Mouse (Mus musculus): ENCODE measurements around the gene Tas2r121. TPM values are rescaled to one million over a fixed set of nuclear protein-coding genes. Genes with fewer than 3 reads are reported as not detected.
"Not testable (repeated sequence)": the region's sequence is repeated elsewhere in the genome, so short reads cannot be mapped to it uniquely, and the experiment has no call there.

Gene Tas2r121
- not detected in 2 replicates for polyA plus RNA-seq (2011; ENCODE audit: insufficient read depth, insufficient read length, low replicate concordance, missing spikeins)

DNA sequence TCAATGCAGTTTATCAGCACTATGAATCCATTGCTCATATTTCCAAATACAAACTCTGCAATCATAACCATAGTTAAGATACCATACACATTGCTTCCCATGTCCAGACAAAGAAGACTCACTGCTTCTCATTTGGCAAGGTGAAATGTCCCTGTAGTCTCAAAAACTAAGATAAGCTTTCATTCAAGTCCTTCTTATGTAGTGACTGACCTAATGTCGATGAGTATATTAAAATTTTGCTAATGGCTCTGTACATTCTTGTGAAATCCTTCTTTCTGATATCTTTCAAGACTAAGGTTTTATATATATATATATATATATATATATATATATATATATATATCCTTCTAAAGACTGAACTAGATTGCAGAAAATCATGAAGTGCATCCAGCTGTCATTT lies at the start of gene Tas2r121:
Tas2r121 (minus strand) TSS at position 101 of the 400 bp plus-strand sequence.
- Histone ChIP-seq H3K27ac (ENCODE audit: control insufficient read depth, insufficient read depth, low read depth, low read length, poor library complexity) (no peak within 1 kb of the TSS), H3K4me3 (replicated peaks; ENCODE audit: control insufficient read depth, low read depth, low read length) (no peak within 1 kb of the TSS), H3K4me1 (ENCODE audit: control insufficient read depth, insufficient read depth, low read length) (no peaks in the 10 kb centered on the region)
- TF ChIP-seq POLR2A (IDR thresholded peaks at IDR 0.05; ENCODE audit: borderline replicate concordance, control insufficient read depth, low read depth, low read length) = no peak
- no peak for TF ChIP-seq CTCF (IDR thresholded peaks at IDR 0.05; ENCODE audit: control insufficient read depth, insufficient read depth, low read length)
- WGBS = 47% methylated on average over 1 of the region's 1 CpGs

GRCm38 (mm10) chr6:132750206-132750605 lies 49.4 kb upstream of the Tas2r121 start:
- no peak for TF ChIP-seq CTCF (IDR thresholded peaks at IDR 0.05; ENCODE audit: control insufficient read depth, insufficient read depth, low read length)
- no peak for TF ChIP-seq POLR2A (IDR thresholded peaks at IDR 0.05; ENCODE audit: borderline replicate concordance, control insufficient read depth, low read depth, low read length)
- WGBS = 70% methylated on average over 2 of the region's 2 CpGs
- no peak overlapping the region for H3K4me3 ChIP-seq (replicated peaks; ENCODE audit: control insufficient read depth, low read depth, low read length)
- no peak overlapping the region for H3K27ac ChIP-seq (ENCODE audit: control insufficient read depth, insufficient read depth, low read depth, low read length, poor library complexity)
- H3K4me1 ChIP-seq (ENCODE audit: control insufficient read depth, insufficient read depth, low read length) = no peaks in the 10 kb centered on the region

GRCm38 (mm10) chr6:132737935-132738334 lies 37.1 kb upstream of the Tas2r121 start, which contains the start of gene Tas2r115:
Gene Tas2r115, minus strand, starts transcription at chr6:132738035.
- TF ChIP-seq CTCF (IDR thresholded peaks at IDR 0.05; ENCODE audit: control insufficient read depth, insufficient read depth, low read length) (no peak), POLR2A (IDR thresholded peaks at IDR 0.05; ENCODE audit: borderline replicate concordance, control insufficient read depth, low read depth, low read length) (no peak)
- 60% methylated on average over 2 of the region's 2 CpGs for WGBS
- Histone ChIP-seq H3K4me1 (ENCODE audit: control insufficient read depth, insufficient read depth, low read length) (no peaks in the 10 kb centered on the region), H3K4me3 (replicated peaks; ENCODE audit: control insufficient read depth, low read depth, low read length) (no peak within 1 kb of the TSS), H3K27ac (ENCODE audit: control insufficient read depth, insufficient read depth, low read depth, low read length, poor library complexity) (no peak within 1 kb of the TSS)

DNA sequence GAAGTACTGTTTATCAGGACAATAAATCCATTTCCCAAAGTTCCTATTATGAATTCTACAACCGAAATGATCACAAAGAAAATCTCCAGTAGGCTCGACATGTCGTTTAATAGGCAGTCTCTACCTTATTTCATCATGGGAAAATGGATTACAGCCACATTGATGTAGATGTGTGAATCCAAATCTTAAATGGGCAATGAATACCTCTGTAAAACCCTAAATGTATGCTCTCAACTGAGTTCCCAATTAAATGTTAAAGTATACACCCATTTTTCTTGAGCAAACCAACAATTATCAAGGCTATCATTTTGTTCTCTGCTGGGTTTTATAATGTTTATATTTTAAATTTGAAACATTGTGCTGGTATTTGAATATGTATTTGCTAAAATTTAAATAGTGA lies 11.0 kb upstream of the Tas2r121 start, which contains the start of gene Tas2r122:
Tas2r122 (minus strand) TSS at position 101 of the 400 bp plus-strand sequence.
- Histone ChIP-seq H3K4me3 (replicated peaks; ENCODE audit: control insufficient read depth, low read depth, low read length) (no peak within 1 kb of the TSS), H3K4me1 (ENCODE audit: control insufficient read depth, insufficient read depth, low read length) (no peaks in the 10 kb centered on the region), H3K27ac (ENCODE audit: control insufficient read depth, insufficient read depth, low read depth, low read length, poor library complexity) (no peak within 1 kb of the TSS)
- TF ChIP-seq POLR2A (IDR thresholded peaks at IDR 0.05; ENCODE audit: borderline replicate concordance, control insufficient read depth, low read depth, low read length) = no peak
- no peak for TF ChIP-seq CTCF (IDR thresholded peaks at IDR 0.05; ENCODE audit: control insufficient read depth, insufficient read depth, low read length)
- WGBS = 77% methylated on average over 3 of the region's 3 CpGs

- not testable (repeated sequence) for H3K4me3 ChIP-seq (replicated peaks; ENCODE audit: control insufficient read depth, low read depth, low read length); H3K4me1 ChIP-seq (ENCODE audit: control insufficient read depth, insufficient read depth, low read length); H3K27ac ChIP-seq (ENCODE audit: control insufficient read depth, insufficient read depth, low read depth, low read length, poor library complexity)
- WGBS = 77% methylated on average over 7 of the region's 7 CpGs
Observed at GRCm38 (mm10) chr6:132691596-132691995, 9.2 kb downstream of the Tas2r121 start.

GRCm38 (mm10) chr6:132656653-132657052 lies 44.2 kb downstream of the Tas2r121 start, which contains the start of gene Tas2r120:
Gene Tas2r120, plus strand, starts transcription at chr6:132656953.
- Histone ChIP-seq H3K27ac (ENCODE audit: control insufficient read depth, insufficient read depth, low read depth, low read length, poor library complexity) (no peak within 1 kb of the TSS), H3K4me1 (ENCODE audit: control insufficient read depth, insufficient read depth, low read length) (no peaks in the 10 kb centered on the region)
- TF ChIP-seq CTCF (IDR thresholded peaks at IDR 0.05; ENCODE audit: control insufficient read depth, insufficient read depth, low read length) = no peak
- no peak for TF ChIP-seq POLR2A (IDR thresholded peaks at IDR 0.05; ENCODE audit: borderline replicate concordance, control insufficient read depth, low read depth, low read length)

DNA sequence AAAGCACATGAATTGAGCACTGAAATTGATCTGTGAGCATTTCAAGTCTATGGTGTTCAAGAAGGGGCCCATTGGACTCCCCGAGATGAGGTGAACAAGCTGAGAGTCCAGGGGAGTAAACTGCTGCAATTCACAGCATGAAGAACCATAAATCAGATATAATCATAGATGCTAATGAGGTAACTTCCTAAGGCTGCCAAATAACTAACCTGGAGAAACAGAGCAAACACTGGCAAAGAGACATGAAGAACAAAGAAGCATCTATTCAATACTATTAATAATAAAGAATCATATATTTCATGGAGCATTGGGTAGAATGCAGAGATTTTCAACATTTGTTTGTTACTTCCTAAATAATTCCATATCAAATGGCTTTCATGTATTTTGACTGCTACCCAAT lies 49.4 kb downstream of the Tas2r121 start, which contains the start of gene A630073D07Rik:
A630073D07Rik (minus strand) TSS at position 101 of the 400 bp plus-strand sequence.
- no peaks in the 10 kb centered on the region for H3K4me1 ChIP-seq (ENCODE audit: control insufficient read depth, insufficient read depth, low read length)
- TF ChIP-seq CTCF (IDR thresholded peaks at IDR 0.05; ENCODE audit: control insufficient read depth, insufficient read depth, low read length) (no peak), POLR2A (IDR thresholded peaks at IDR 0.05; ENCODE audit: borderline replicate concordance, control insufficient read depth, low read depth, low read length) (no peak)
- no peak within 1 kb of the TSS for H3K4me3 ChIP-seq (replicated peaks; ENCODE audit: control insufficient read depth, low read depth, low read length)
- 72% methylated on average over 1 of the region's 1 CpGs for WGBS
- no peak within 1 kb of the TSS for H3K27ac ChIP-seq (ENCODE audit: control insufficient read depth, insufficient read depth, low read depth, low read length, poor library complexity)

More at GRCm38 (mm10) chr6:132656653-132657052, 44.2 kb downstream of the Tas2r121 start, which contains the start of gene Tas2r120:
- H3K4me3 ChIP-seq (replicated peaks; ENCODE audit: control insufficient read depth, low read depth, low read length) = no peak within 1 kb of the TSS

Other genes with a start within 250 kb of the Tas2r121 start
- gene Prh1, start 131.2 kb downstream of the Tas2r121 start, polyA plus RNA-seq (2011; ENCODE audit: insufficient read depth, insufficient read length, low replicate concordance, missing spikeins) = not detected in 2 replicates
- gene Prp2, start 105.1 kb downstream of the Tas2r121 start, polyA plus RNA-seq (2011; ENCODE audit: insufficient read depth, insufficient read length, low replicate concordance, missing spikeins) = not detected in 2 replicates
- not detected in 2 replicates for gene A630073D07Rik, start 49.5 kb downstream of the Tas2r121 start, polyA plus RNA-seq (2011; ENCODE audit: insufficient read depth, insufficient read length, low replicate concordance, missing spikeins)
- gene Tas2r120, start 44.1 kb downstream of the Tas2r121 start, polyA plus RNA-seq (2011; ENCODE audit: insufficient read depth, insufficient read length, low replicate concordance, missing spikeins) = not detected in 2 replicates
- not detected in 2 replicates for gene Tas2r122, start 10.9 kb upstream of the Tas2r121 start, polyA plus RNA-seq (2011; ENCODE audit: insufficient read depth, insufficient read length, low replicate concordance, missing spikeins)
- not detected in 2 replicates for gene Tas2r115, start 37.0 kb upstream of the Tas2r121 start, polyA plus RNA-seq (2011; ENCODE audit: insufficient read depth, insufficient read length, low replicate concordance, missing spikeins)
- gene Tas2r124, start 53.7 kb upstream of the Tas2r121 start, polyA plus RNA-seq (2011; ENCODE audit: insufficient read depth, insufficient read length, low replicate concordance, missing spikeins) = not detected in 2 replicates
- not detected in 2 replicates for gene Tas2r102, start 61.1 kb upstream of the Tas2r121 start, polyA plus RNA-seq (2011; ENCODE audit: insufficient read depth, insufficient read length, low replicate concordance, missing spikeins)
- not detected in 2 replicates for gene Tas2r136, start 77.2 kb upstream of the Tas2r121 start, polyA plus RNA-seq (2011; ENCODE audit: insufficient read depth, insufficient read length, low replicate concordance, missing spikeins)
- gene Tas2r117, start 101.8 kb upstream of the Tas2r121 start, polyA plus RNA-seq (2011; ENCODE audit: insufficient read depth, insufficient read length, low replicate concordance, missing spikeins) = not detected in 2 replicates
- gene Tas2r123, start 146.1 kb upstream of the Tas2r121 start, polyA plus RNA-seq (2011; ENCODE audit: insufficient read depth, insufficient read length, low replicate concordance, missing spikeins) = not detected in 2 replicates
- not detected in 2 replicates for gene Tas2r116, start 154.4 kb upstream of the Tas2r121 start, polyA plus RNA-seq (2011; ENCODE audit: insufficient read depth, insufficient read length, low replicate concordance, missing spikeins)
- not detected in 2 replicates for gene Tas2r110, start 167.0 kb upstream of the Tas2r121 start, polyA plus RNA-seq (2011; ENCODE audit: insufficient read depth, insufficient read length, low replicate concordance, missing spikeins)
- gene Tas2r113, start 192.0 kb upstream of the Tas2r121 start, polyA plus RNA-seq (2011; ENCODE audit: insufficient read depth, insufficient read length, low replicate concordance, missing spikeins) = not detected in 2 replicates
- not detected in 2 replicates for gene Tas2r125, start 208.6 kb upstream of the Tas2r121 start, polyA plus RNA-seq (2011; ENCODE audit: insufficient read depth, insufficient read length, low replicate concordance, missing spikeins)

Data from bone marrow, adult 2 months (tissue).